ENCODE assay signal across 10 mouse cellular contexts in genomic region chrX:103183536-103183935, GRCm38 (mm10). TPM values are rescaled to one million over a fixed set of nuclear protein-coding genes. Genes with fewer than 3 reads are reported as not detected.
A peak's percentile ranks its signal among the peaks of the same experiment; 100 is the strongest.
DNase-seq lines count a peak whose midpoint lies in the region; ATAC-seq and TF ChIP-seq lines count a peak whose summit lies in the region.
"Had no signal": no experiment of that assay in that cellular context is flagged by ENCODE, and none has a peak within 500 bp of the region (broad histone marks: within the 10 kb centered on the region; RNA-seq: fewer than 3 reads in every experiment).

No protein-coding gene starts in this region.

- TF ChIP-seq POLR2A in brain, embryonic 14.5 days (IDR thresholded peaks at IDR 0.05; ENCODE audit: borderline replicate concordance, extremely low read depth, insufficient read depth, insufficient read length, poor library complexity, severe bottlenecking) = no peak

- peak overlapping the region; percentile 46 for H3K4me2 ChIP-seq in midbrain, embryonic 16.5 days (ENCODE audit: low read length)

- H3K27me3 ChIP-seq in midbrain, embryonic 16.5 days (ENCODE audit: control insufficient read depth, insufficient read depth, low read depth, low read length) = peaks cover 4% of the 10 kb centered on the region

- intact Hi-C loops in left cerebral cortex, postnatal 4 days (cut with DNase I) = loop anchor here (10.0 kb wide), 1 partner anchor 229 kb away; no protein-coding TSS in a partner anchor

- H3K36me3 ChIP-seq in midbrain, embryonic 16.5 days (ENCODE audit: control insufficient read depth, insufficient read depth, low read length) = no peaks in the 10 kb centered on the region

- H3K9me3 ChIP-seq in midbrain, embryonic 16.5 days (replicated peaks; ENCODE audit: control insufficient read depth, low read length, poor library complexity, severe bottlenecking) = no peaks in the 10 kb centered on the region

- H3K4me1 ChIP-seq in midbrain, embryonic 16.5 days (ENCODE audit: control insufficient read depth, insufficient read depth, low read length) = no peaks in the 10 kb centered on the region

- no peak overlapping the region for H3K27ac ChIP-seq in midbrain, embryonic 16.5 days (ENCODE audit: low read length)

- TF ChIP-seq CTCF in brain, embryonic 14.5 days (IDR thresholded peaks at IDR 0.05; ENCODE audit: borderline replicate concordance, extremely low read depth, insufficient read depth, insufficient read length) = peak; percentile 33; the same call in 1 of the 2 replicates

- H3K9ac ChIP-seq in midbrain, embryonic 16.5 days (ENCODE audit: low read depth, low read length) = no peak overlapping the region

- peak; percentile 31 for DNase-seq in cerebellum, adult 8-10 months
- no peak for DNase-seq in cerebellum, adult 11-12 months
- peak; percentile 26 for DNase-seq in left cerebral cortex, postnatal 4 days
- DNase-seq in left cerebral cortex, adult 8-10 months (ENCODE audit: low spot score in 2 of 2) = no peak
- peak; percentile 60 for DNase-seq in brain, embryonic 14.5 days (ENCODE audit: low read depth)
- no peak for DNase-seq in urinary bladder, postnatal 10 days (ENCODE audit: low spot score)

- H3K4me3 ChIP-seq in midbrain, embryonic 16.5 days (ENCODE audit: low read depth, low read length) = peak overlapping the region; percentile 15; the same call in 1 of the 2 replicates

- ATAC-seq in midbrain, embryonic 16.5 days = no peak
- no peak for ATAC-seq in erythroblast, adult 5-6 weeks (replicated peaks; ENCODE audit: low FRiP score, poor library complexity, severe bottlenecking)
- ATAC-seq: CD4-positive, CD25-positive, alpha-beta regulatory T cell, adult 4 months had no signal

RNA-seq across cellular contexts. Expression of gene Nap1l2, which starts 2.9 kb away (rescaled TPM):
- total RNA-seq in left cerebral cortex, postnatal 4 days (2021) = 10 to 100 TPM; 45.5 to 49.3 TPM
- total RNA-seq in left cerebral cortex, adult 8-10 months (2022) = 100 to 1,000 TPM in 3 of 4 experiments, 10 to 100 TPM in 1; 89.5 to 113 (median 106) TPM
- polyA plus RNA-seq in brain, embryonic 14.5 days (2012; rRNA removed) = 29.4 and 46.4 TPM in 2 replicates
- 100 and 107 TPM in 2 replicates for polyA plus RNA-seq in midbrain, embryonic 16.5 days (2015; fragmentation: Nextera tagmentation; extraction: Ambion mirVana)
- total RNA-seq in erythroblast, adult 5-6 weeks (2015; ENCODE audit: low replicate concordance) = not detected in 2 replicates
- total RNA-seq in erythroblast, adult 5-6 weeks (2017; ENCODE audit: low replicate concordance) = not detected in 2 replicates
- total RNA-seq: heart, adult 8-10 months had no signal
- polyA plus RNA-seq: CD4-positive, CD25-positive, alpha-beta regulatory T cell, adult 4 months had no signal

Comparison
In these comparisons a context has a peak if more than half of its experiments do, and no peak if none do; other contexts are left out.
1. DNase-seq: peak in cerebellum, adult 8-10 months (single experiment), left cerebral cortex, postnatal 4 days (single experiment) and brain, embryonic 14.5 days (single experiment); none in cerebellum, adult 11-12 months (single experiment), left cerebral cortex, adult 8-10 months (0 of 2) and urinary bladder, postnatal 10 days (single experiment).
2. RNA of gene Nap1l2, which starts 2.9 kb away (total RNA-seq): 89.5 to 113 TPM in left cerebral cortex, adult 8-10 months and 45.5 to 49.3 TPM in left cerebral cortex, postnatal 4 days; not detected in erythroblast, adult 5-6 weeks; every median in the first group is over 10 times any median in the second.